Mouse (Mus musculus) kidney, postnatal 10 days (tissue): ENCODE measurements around the gene Nusap1.
"Not testable (repeated sequence)": the region's sequence is repeated elsewhere in the genome, so short reads cannot be mapped to it uniquely, and the experiment has no call there.

Experiments
- DNase-seq: peaks from one replicate; pipeline ENCODE4 v3.0.0; 2021; ENCODE audit warnings: mixed read lengths

Gene Nusap1

DNA sequence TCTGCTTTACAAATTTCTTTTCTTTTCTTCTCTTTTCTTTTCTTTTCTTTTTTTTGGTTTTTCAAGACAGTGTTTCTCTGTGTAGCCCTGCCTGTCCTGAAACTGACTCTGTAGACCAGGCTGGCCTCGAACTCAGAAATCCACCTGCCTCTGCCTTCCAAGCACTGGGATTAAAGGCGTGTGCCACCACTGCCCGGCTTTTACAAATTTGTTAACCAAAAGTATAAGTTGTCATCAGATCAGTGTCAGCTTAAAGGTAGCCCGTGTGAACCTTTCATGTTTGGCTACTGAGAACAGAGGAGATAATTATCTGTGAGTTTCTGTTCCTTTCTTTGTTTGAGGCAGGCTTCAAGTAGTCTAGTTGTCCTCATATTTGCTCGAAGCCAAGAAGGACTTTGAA lies 26.2 kb downstream of the Nusap1 start:
- DNase-seq, result no peak

DNA sequence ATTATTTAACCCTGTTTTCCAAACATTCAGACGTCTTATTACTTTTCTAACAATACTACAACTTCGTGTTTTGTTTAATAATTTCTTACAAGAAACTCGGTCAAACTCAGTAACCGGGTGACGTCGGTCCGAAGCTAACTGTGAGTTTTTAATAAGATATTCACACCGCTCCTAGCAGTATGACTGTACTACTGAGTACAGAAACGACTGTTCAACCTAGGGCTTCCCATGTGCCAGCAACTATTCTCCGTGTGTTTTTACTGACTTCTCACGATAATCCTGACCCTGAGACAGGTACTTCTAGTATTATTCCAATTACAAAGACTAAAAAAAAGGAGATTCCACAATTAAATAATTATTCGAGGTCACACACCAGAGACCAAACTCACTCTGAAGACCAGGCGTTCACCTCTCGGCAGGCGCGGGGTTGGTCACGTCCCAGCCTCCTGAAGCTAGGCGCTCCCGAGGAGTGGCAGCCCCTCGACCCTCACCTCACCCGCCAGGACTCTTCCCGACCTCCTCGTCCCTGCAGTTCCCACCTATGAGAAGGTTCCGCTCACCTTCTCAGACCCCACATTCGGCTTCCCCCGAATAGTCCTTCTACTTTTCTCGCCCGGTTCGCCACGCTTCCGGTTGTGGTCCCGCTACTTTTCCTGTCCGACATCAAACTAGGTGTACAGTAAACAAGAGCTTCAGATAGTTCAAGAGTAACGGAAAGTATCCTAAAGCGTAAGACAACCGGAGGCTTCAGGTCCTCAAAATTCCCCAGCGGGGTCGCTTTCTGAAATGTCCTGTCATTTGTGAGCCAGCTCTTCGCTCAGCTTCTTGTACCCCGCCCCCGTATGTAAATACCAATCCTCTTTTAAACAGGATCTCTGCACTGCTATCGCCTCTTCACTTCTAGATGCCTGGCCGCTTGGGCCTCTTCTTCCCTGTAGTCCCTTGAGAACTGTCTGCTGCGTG lies 44.4 kb downstream of the Nusap1 start, which contains the start of gene Ndufaf1:
Gene Ndufaf1 (minus strand): TSS at position 608 of the 963 bp plus-strand sequence.
- peak; percentile 85 for DNase-seq

DNA sequence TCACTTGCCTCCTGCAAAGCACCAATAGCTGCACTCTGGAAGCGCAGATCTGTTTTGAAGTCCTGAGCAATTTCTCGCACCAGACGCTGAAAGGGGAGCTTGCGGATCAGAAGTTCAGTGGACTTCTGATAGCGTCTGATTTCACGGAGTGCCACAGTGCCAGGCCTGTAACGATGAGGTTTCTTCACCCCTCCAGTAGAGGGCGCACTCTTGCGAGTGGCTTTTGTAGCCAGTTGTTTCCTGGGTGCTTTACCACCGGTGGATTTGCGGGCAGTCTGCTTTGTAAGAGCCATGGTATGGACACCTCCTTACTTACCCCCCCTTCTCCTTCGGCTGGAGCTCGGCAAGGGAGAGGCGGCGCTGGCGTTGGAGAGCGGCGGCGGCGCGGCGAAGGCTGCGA lies 47.6 kb downstream of the Nusap1 start:
- not testable (repeated sequence) for DNase-seq

DNA sequence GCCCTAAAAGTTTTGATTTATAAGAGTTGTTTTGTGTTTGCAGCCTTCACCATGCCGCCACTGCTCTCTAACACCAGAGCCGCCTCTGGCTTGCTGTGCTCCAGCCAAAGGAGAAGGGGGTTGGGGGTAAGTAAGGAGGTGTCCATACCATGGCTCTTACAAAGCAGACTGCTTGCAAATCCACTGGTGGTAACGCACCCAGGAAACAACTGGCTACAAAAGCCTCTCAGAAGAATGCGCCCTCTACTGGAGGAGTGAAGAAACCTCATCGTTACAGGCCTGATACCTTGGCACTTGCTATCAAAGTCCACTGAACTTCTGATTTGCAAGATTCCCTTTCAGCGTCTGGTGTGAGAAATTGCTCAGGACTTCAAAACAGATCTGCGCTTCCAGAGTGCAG lies 50.9 kb downstream of the Nusap1 start:
- no peak for DNase-seq

DNA sequence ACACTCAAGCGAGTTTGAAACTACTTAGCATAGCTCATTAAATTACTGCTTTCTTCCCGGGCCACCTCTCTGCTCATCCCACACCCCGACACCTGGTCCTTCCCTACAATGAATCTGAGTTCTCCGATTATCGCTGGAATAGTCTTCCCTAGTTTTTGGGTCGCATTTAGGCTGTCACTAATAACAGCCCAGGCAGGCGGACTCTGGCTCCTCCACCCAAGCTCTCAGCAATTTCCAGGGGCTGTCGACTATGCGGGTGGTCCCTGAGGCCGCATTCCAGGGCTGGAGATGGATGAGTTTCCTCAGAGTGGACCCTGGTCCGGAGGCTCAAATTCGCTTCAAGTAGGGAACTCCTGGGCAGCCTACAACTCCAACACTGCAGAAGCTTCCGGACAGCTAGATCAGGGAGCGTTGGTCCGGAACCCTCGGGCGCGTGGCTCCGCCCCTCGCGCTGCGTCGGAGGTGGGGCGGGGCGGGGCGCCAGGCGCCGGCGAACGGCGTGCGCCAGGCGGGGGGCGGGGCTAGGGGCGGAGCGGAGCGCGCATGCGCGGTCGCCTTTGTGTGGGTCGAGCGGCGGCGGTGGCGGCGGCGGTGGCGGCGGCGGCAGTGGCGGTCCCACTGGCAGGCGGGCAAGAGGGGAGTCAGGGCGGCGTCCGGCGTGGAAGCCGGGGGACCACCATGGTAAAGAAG lies 56.6 kb downstream of the Nusap1 start, which contains the start of gene Rtf1:
Gene Rtf1 (plus strand): TSS at position 544 of the 690 bp plus-strand sequence.
- peak; percentile 99 for DNase-seq

DNA sequence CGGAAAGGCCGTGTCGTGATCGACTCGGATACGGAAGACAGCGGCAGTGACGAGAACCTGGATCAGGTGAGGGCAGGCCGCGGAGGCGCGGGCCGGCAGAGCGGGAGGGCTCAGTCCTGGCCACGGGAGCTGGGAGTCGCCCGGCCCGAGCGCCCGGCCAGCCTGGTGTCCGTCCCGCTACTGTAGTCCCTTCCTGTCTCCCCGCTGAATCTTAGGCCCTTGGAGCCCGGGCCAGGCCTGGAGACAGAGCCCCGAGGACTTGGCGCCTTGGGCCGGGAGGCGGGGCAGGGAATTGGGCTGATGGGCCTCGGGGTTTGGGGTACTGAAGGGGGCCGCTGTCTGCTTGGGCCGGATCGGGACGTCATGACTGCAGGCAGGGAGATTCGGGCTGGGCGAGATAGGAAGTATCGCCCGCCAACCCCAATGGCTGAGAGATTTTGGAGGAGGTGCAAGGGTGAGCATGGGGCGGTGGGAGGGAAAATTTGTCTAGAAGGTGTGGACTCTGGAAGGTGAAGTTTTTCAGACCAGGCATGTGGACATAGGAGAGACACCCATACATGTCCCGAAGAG lies 57.2 kb downstream of the Nusap1 start:
- DNase-seq, result no peak

DNA sequence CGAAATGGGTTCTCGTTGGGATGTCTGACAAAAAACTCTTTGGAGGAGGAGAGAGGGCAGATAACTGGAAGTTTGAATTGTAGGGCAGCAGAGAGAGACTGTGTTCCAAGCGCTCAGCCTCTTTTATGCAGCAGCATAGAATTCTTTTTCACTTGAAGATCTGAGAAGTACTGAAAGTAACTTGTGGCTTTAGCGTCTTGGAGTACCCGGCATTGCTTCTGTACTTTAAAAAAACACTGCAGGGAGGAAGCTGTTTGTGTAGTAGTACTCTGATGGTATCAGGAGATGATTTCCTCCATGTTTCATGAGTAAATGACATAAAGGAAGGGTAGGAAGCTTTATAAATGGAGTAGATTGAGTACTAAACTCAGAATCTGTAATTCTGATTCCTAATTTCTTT lies 57.7 kb downstream of the Nusap1 start:
- DNase-seq, result no peak

DNA sequence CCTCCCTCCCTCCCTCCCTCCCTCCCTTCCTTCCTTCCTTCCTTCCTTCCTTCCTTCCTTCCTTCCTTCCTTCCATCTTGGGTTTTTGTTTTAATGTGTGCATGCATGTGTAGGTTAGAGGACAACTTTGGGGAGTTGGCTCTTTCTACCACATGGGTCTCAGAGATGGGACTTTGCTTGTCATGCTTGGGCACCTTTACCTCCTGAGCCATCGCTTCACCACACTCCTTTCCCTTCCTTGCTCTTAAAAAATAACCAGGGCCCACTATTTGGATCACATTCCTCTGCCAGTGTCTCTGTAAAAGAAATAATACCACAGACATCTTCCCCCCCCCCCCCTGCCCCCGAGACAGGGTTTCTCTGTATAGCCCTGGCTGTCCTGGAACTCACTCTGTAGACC lies 65.6 kb downstream of the Nusap1 start:
- peak; percentile 23 for DNase-seq

DNA sequence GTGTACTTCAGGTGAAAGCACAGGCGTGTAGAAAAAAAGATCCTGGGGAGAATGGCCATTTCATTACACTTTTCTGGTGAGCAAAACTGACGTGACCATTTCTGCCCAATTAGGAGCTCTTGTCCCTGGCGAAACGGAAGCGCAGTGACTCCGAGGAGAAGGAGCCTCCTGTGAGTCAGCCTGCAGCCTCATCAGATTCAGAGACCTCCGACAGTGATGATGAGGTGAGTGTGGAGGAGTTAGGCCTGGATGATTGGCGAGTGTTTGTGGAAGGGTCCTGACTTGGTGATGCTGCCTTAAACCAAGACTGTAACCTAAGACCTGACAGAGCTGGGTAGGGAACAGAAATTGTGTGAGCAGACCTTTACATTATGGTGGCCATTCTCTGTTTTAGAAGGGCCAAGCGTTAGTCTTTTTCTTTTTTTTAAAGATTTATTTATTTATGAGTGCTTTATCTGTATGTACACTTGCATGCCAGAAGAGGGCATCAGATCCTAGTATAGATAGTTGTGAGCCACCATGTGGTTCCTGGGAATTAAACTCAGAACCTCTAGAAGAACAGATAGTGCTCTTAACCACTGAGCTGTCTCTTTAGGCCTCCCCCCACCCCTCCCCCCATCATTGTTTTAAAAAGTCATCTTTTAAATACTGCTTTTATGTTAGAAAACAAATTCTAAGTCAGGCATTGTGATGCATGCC lies 74.1 kb downstream of the Nusap1 start:
- DNase-seq, result no peak

DNA sequence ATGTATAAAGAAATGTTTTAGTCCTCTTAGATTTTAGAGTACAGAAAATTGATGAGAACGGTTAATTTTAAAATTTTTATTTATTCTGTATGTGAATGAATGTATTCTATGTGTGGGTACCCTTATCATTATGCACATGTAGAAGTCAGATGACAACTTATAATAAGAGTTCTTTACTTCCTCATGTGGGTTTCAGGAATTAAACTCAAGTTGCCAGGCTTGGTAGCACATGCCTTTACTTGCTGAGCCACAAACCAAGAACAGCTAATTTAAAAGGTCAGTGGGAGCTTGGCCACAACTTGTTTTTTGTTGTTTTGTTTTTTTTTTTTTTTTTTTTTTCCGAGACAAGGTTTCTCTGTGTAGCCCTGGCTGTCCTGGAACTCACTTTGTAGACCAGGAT lies 76.7 kb downstream of the Nusap1 start:
- no peak for DNase-seq

DNA sequence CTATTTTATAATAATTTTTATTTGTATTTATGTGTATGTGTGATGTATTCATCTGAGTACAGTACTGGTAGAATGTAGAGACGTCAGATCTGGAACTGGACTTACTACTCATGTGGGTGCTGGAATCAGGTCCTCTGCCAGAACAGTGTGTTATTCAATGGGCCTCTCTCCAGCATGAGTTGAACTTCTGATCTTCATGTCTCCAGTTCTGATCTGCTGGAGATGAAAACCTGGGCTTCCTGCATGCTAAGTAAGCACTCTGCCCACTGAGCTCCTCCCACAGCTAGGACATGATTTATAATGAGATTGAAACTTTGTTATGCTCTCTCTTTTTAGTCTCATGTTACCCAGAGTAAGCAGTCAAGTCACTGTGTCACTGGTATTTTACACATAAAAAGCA lies 78.0 kb downstream of the Nusap1 start:
- DNase-seq, result no peak

DNA sequence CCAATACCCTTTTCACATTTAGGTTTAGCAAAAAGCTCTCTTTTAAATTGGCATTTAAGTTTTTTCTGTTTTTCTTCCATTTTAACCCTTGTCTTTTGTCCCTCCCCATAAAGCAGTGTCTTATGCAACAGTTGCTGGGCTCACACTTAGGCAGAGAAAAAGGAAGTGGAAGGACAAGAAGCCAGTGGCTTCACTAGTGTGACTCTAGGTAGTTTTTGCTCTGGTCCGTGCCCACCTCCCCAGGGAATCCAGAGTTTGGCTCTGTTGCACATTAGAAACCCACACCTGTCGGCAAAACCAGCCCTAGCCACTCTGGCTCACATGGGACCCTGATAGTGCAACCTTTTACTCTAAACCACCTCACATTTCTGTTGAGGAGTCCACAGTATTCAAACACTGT lies 80.4 kb downstream of the Nusap1 start:
- no peak for DNase-seq

DNA sequence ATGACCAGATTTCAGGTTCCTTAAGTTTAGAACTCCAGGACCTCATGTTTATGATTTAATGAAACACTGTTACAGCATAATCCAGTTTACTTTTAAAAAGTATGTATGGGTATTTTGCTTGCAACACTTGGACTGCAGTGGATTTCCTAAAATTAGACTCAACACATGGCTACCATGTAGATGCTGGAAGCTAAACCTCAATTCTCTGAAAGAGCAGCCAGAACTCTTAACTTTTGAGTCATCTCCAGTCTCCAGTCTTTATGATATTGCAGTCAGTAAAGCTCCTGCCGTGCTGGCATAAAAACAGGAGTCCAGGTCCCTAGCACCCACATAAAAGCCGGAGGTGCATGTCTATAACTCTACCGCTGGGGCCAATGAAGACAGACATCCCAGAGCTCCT lies 81.9 kb downstream of the Nusap1 start:
- no peak for DNase-seq
